Mouse (Mus musculus) liver (tissue): Measurements from ENCODE around the gene Adssl1.

Source experiments
- DNase-seq: peaks from one replicate; pipeline ENCODE4 v3.0.0-alpha.2; 2020; ENCODE audit warnings: mixed read lengths

The Adssl1 gene

GRCm38 (mm10) chr12:112626455-112626854 lies 6.6 kb downstream of the Adssl1 start:
- no peak for DNase-seq

GRCm38 (mm10) chr12:112627097-112627881 lies 7.4 kb downstream of the Adssl1 start:
- no peak for DNase-seq

- no peak for DNase-seq
Measured at GRCm38 (mm10) chr12:112628197-112628596, 8.4 kb downstream of the Adssl1 start.

- DNase-seq: peak; percentile 80
Measured at GRCm38 (mm10) chr12:112628928-112629721, 9.3 kb downstream of the Adssl1 start.

- DNase-seq: no peak
Measured at GRCm38 (mm10) chr12:112630029-112630428, 10.2 kb downstream of the Adssl1 start.

- no peak for DNase-seq
Measured at GRCm38 (mm10) chr12:112630796-112631195, 11.0 kb downstream of the Adssl1 start.

GRCm38 (mm10) chr12:112631472-112631871 lies 11.6 kb downstream of the Adssl1 start:
- DNase-seq: no peak

- no peak for DNase-seq
Measured at GRCm38 (mm10) chr12:112632084-112632777, 12.4 kb downstream of the Adssl1 start.

GRCm38 (mm10) chr12:112632907-112633306 lies 13.1 kb downstream of the Adssl1 start:
- DNase-seq: no peak

GRCm38 (mm10) chr12:112633686-112634085 lies 13.8 kb downstream of the Adssl1 start:
- DNase-seq: no peak

GRCm38 (mm10) chr12:112639526-112639925 lies 19.7 kb downstream of the Adssl1 start:
- DNase-seq: no peak

- no peak for DNase-seq
Measured at GRCm38 (mm10) chr12:112643126-112643525, 23.3 kb downstream of the Adssl1 start.

- peak; percentile 99 for DNase-seq
Measured at GRCm38 (mm10) chr12:112644180-112644854, 24.5 kb downstream of the Adssl1 start, which contains the start of gene Siva1. TSS of gene Siva1 (plus strand) at chr12:112644679.

GRCm38 (mm10) chr12:112644855-112645506 lies 25.1 kb downstream of the Adssl1 start:
- peak; percentile 46 for DNase-seq

- no peak for DNase-seq
Measured at GRCm38 (mm10) chr12:112646139-112646538, 26.3 kb downstream of the Adssl1 start.

- DNase-seq: no peak
Measured at GRCm38 (mm10) chr12:112648081-112648480, 28.2 kb downstream of the Adssl1 start.

GRCm38 (mm10) chr12:112651778-112652439 lies 32.1 kb downstream of the Adssl1 start:
- no peak for DNase-seq

- DNase-seq: peak; percentile 83
Measured at GRCm38 (mm10) chr12:112653157-112653824, 33.4 kb downstream of the Adssl1 start.

GRCm38 (mm10) chr12:112654076-112654475 lies 34.2 kb downstream of the Adssl1 start:
- no peak for DNase-seq

- DNase-seq: no peak
Measured at GRCm38 (mm10) chr12:112658619-112659018, 38.8 kb downstream of the Adssl1 start.

- DNase-seq: peak; percentile 33
Measured at GRCm38 (mm10) chr12:112659109-112659508, 39.3 kb downstream of the Adssl1 start.
